Mouse (Mus musculus) forebrain, embryonic 10.5 days (tissue): ENCODE results near the gene Sst. TPM values are rescaled to one million over a fixed set of nuclear protein-coding genes. Genes with fewer than 3 reads are reported as not detected.
"Not testable (repeated sequence)": the region's sequence is repeated elsewhere in the genome, so short reads cannot be mapped to it uniquely, and the experiment has no call there.

ENCODE experiments used
- DNase-seq: peaks from one replicate; pipeline ENCODE4 v3.0.0-alpha.2; 2017; ENCODE audit warnings: low spot score; ENCODE audit errors: extremely low spot score
- H3K27ac ChIP-seq: fragments of 300-500 bp; sonication (generic); 2 replicates; pipeline ENCODE4 v1.5.1; 2016; ENCODE audit warnings: mild to moderate bottlenecking
- H3K27me3 ChIP-seq: fragments of 300-500 bp; sonication (generic); 2 replicates; pipeline ENCODE4 v1.6.1; 2016; ENCODE audit warnings: mild to moderate bottlenecking; ENCODE audit not compliant: poor library complexity, severe bottlenecking
- H3K36me3 ChIP-seq: fragments of 300-500 bp; sonication (generic); replicated peaks from 2 replicates; pipeline ENCODE4 v1.6.1; 2016; ENCODE audit warnings: mild to moderate bottlenecking, moderate library complexity
- H3K4me1 ChIP-seq: fragments of 300-500 bp; sonication (generic); 2 replicates; pipeline ENCODE4 v1.6.1; 2016
- H3K4me3 ChIP-seq: fragments of 300-500 bp; sonication (generic); 2 replicates; pipeline ENCODE4 v1.5.1; 2016; ENCODE audit warnings: mild to moderate bottlenecking, moderate library complexity
- H3K9me3 ChIP-seq: fragments of 300-500 bp; sonication (generic); 2 replicates; pipeline ENCODE4 v1.6.1; 2016; ENCODE audit warnings: mild to moderate bottlenecking, moderate library complexity
- WGBS: fragments of 180-500 bp; shearing (Covaris S2); methylation state at CpG from one replicate; pipeline ENCODE4 v1.1.7; 2016; 5-methylcytosine and 5-hydroxymethylcytosine counted together
- polyA plus RNA-seq: library from polyadenylated mRNA; unstranded; fragments of >200 nt; fragmentation: Nextera tagmentation; extraction: Ambion mirVana; gene quantifications from 2 replicates; pipeline ENCODE4 v1.2.1, GENCODE M21; 2016

The Sst gene
- polyA plus RNA-seq, 1 experiment from 2014 or later, result 0.95 TPM

GRCm38 (mm10) chr16:23908076-23909014 lies 17.6 kb upstream of the Sst start:
- H3K4me1 ChIP-seq, DNase-seq, H3K36me3 ChIP-seq, H3K4me3 ChIP-seq, H3K9me3 ChIP-seq, H3K27me3 ChIP-seq, H3K27ac ChIP-seq: not testable (repeated sequence)
- WGBS, result 88% methylated on average over 9 of the region's 9 CpGs

- not testable (repeated sequence) for H3K27ac ChIP-seq, H3K36me3 ChIP-seq, H3K9me3 ChIP-seq, DNase-seq, H3K27me3 ChIP-seq, H3K4me1 ChIP-seq, H3K4me3 ChIP-seq
- 88% methylated on average over 3 of the region's 3 CpGs for WGBS
Measured at GRCm38 (mm10) chr16:23906586-23906985, 15.8 kb upstream of the Sst start.

GRCm38 (mm10) chr16:23901411-23901810 lies 10.7 kb upstream of the Sst start:
- 88% methylated on average over 7 of the region's 7 CpGs for WGBS
- no peaks in the 10 kb centered on the region for H3K9me3 ChIP-seq
- H3K4me3 ChIP-seq, result no peak overlapping the region
- DNase-seq, result no peak
- no peaks in the 10 kb centered on the region for H3K36me3 ChIP-seq
- no peak overlapping the region for H3K27ac ChIP-seq
- peaks cover 25% of the 10 kb centered on the region for H3K27me3 ChIP-seq
- peaks cover 18% of the 10 kb centered on the region for H3K4me1 ChIP-seq

DNA sequence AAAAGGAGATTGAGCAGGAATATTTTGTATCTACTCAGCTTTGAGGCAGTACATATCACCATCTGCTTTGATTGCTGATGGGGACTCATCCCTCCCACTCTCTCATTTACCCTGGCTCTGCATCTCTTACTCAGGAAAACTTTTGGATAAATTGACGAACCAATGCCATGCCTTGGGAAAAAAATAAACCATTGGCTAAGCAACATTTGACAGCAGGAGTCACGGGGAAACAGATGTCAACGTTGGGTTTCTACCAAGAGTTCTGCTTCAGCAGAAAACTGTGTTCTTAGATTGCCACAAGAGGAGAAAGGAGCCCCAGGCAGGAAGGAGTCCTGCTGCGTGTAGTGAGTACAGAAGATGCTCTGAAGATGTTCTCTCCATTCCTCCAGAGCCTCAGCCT lies 9.3 kb upstream of the Sst start:
- peaks cover 18% of the 10 kb centered on the region for H3K4me1 ChIP-seq
- H3K4me3 ChIP-seq, result no peak overlapping the region
- no peak for DNase-seq
- H3K9me3 ChIP-seq, result no peaks in the 10 kb centered on the region
- WGBS, result 82% methylated on average over 4 of the region's 4 CpGs
- H3K27me3 ChIP-seq, result peaks cover 29% of the 10 kb centered on the region
- H3K27ac ChIP-seq, result no peak overlapping the region
- no peaks in the 10 kb centered on the region for H3K36me3 ChIP-seq

DNA sequence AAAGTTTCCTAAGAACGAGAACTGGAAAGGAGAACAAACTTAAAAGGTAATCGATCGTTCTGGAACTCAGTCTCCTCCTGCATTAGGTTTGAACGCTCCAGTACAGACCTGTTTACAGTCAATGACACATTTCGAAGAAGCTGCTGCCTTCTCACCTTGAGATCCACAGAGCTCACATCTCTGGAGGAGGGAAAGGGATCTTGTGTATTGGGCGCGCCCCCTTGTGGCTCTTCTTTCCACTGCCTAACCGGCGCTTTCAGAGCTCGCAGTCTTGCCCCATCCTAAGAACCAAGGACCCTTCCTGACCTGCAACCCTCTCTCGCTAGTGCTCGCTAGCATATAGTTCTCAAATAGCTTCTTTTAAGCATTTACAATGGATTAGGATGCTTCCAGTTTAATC lies 8.1 kb upstream of the Sst start:
- H3K27me3 ChIP-seq, result peaks cover 29% of the 10 kb centered on the region
- 15% methylated on average over 12 of the region's 12 CpGs for WGBS
- H3K36me3 ChIP-seq, result no peaks in the 10 kb centered on the region
- no peaks in the 10 kb centered on the region for H3K9me3 ChIP-seq
- H3K4me1 ChIP-seq, result peaks cover 18% of the 10 kb centered on the region
- H3K4me3 ChIP-seq, result peak overlapping the region; percentile 37; the same call in 1 of the 2 replicates
- DNase-seq, result peak; percentile 76
- H3K27ac ChIP-seq, result no peak overlapping the region

- Histone ChIP-seq H3K27ac (no peak overlapping the region), H3K27me3 (peaks cover 29% of the 10 kb centered on the region), H3K36me3 (no peaks in the 10 kb centered on the region), H3K4me3 (peak overlapping the region; percentile 37), H3K4me1 (peaks cover 18% of the 10 kb centered on the region), H3K9me3 (no peaks in the 10 kb centered on the region)
- DNase-seq, result peak; percentile 61
- 12% methylated on average over 15 of the region's 15 CpGs for WGBS
Measured at GRCm38 (mm10) chr16:23897984-23898586, 7.3 kb upstream of the Sst start.

DNA sequence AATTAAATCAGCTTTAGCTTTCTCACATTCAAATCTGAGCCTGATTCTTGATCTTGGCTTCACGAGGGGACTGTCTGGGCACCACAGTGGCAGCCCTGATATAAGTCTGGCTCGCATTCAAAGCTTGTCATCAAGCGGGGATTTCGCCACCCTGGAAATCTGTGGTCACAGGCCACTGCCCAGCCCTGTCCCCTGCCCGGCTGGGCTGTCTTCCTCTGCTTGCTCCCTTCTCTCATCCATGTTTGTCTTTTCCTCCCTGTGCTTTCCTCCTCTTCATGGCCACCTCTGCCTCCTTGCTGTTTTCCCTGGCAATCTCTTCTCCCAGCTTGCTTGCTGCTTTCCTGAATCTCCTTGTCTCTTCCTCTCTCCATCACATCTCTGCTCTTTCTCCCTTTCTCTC lies 6.7 kb upstream of the Sst start:
- 60% methylated on average over 5 of the region's 5 CpGs for WGBS
- H3K4me3 ChIP-seq, result no peak overlapping the region
- H3K27me3 ChIP-seq, result peaks cover 33% of the 10 kb centered on the region
- H3K27ac ChIP-seq, result no peak overlapping the region
- peaks cover 18% of the 10 kb centered on the region for H3K4me1 ChIP-seq
- DNase-seq, result no peak
- no peaks in the 10 kb centered on the region for H3K9me3 ChIP-seq
- no peaks in the 10 kb centered on the region for H3K36me3 ChIP-seq

GRCm38 (mm10) chr16:23895135-23895534 lies 4.4 kb upstream of the Sst start:
- Histone ChIP-seq H3K27me3 (peaks cover 56% of the 10 kb centered on the region), H3K4me1 (peaks cover 25% of the 10 kb centered on the region)
- WGBS, result 88% methylated on average over 3 of the region's 3 CpGs

GRCm38 (mm10) chr16:23890151-23890550 lies 607 bp downstream of the Sst start:
- H3K27me3 ChIP-seq, result peaks cover 36% of the 10 kb centered on the region
- peaks cover 7% of the 10 kb centered on the region; the same call in 1 of the 2 replicates for H3K4me1 ChIP-seq
- DNase-seq, result no peak
- no peak overlapping the region for H3K27ac ChIP-seq
- WGBS, result 8% methylated on average over 9 of the region's 9 CpGs
- H3K4me3 ChIP-seq, result 0 out of 2 replicates have a peak overlapping the region, but pooled peaks have one; percentile 20
- no peaks in the 10 kb centered on the region for H3K36me3 ChIP-seq
- no peaks in the 10 kb centered on the region for H3K9me3 ChIP-seq

More at GRCm38 (mm10) chr16:23895135-23895534, 4.4 kb upstream of the Sst start:
- Histone ChIP-seq H3K4me3 (no peak overlapping the region), H3K27ac (no peak overlapping the region), H3K36me3 (no peaks in the 10 kb centered on the region), H3K9me3 (no peaks in the 10 kb centered on the region)
- DNase-seq, result no peak

- no peaks in the 10 kb centered on the region for H3K9me3 ChIP-seq
- no peak overlapping the region for H3K4me3 ChIP-seq
- H3K27me3 ChIP-seq, result peaks cover 36% of the 10 kb centered on the region
- no peak for DNase-seq
- no peaks in the 10 kb centered on the region for H3K36me3 ChIP-seq
- 83% methylated on average over 10 of the region's 10 CpGs for WGBS
- H3K4me1 ChIP-seq, result peaks cover 7% of the 10 kb centered on the region; the same call in 1 of the 2 replicates
- no peak overlapping the region for H3K27ac ChIP-seq
Measured at GRCm38 (mm10) chr16:23887910-23888579, 2.7 kb downstream of the Sst start.

- Histone ChIP-seq H3K4me3 (no peak overlapping the region), H3K27ac (no peak overlapping the region), H3K9me3 (no peaks in the 10 kb centered on the region), H3K4me1 (no peaks in the 10 kb centered on the region), H3K36me3 (no peaks in the 10 kb centered on the region), H3K27me3 (peaks cover 8% of the 10 kb centered on the region)
- no peak for DNase-seq
- WGBS, result 84% methylated on average over 12 of the region's 12 CpGs
Measured at GRCm38 (mm10) chr16:23885098-23885497, 5.7 kb downstream of the Sst start.

DNA sequence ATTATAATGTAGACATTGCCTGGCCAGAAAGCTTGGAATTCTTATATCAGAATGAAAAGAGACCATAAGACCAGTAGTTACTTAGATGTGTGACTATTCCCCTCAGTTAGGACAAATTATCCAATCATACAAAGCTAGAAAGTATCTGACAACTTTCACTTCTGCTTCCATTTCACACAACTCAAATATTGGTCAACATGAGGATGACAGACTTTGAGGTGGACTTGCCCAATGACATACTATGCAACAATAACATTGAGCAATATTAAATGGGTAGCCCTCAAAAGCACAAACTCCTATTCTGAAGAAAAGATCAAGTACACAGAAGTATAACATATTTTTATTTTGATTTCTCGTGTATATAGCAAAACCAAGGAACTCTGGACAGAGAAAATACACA lies 35.5 kb downstream of the Sst start:
- no peak overlapping the region for H3K27ac ChIP-seq
- 89% methylated on average over 1 of the region's 1 CpGs for WGBS
- DNase-seq, result no peak
- H3K4me3 ChIP-seq, result no peak overlapping the region
- H3K9me3 ChIP-seq, result no peaks in the 10 kb centered on the region
- no peaks in the 10 kb centered on the region for H3K4me1 ChIP-seq
- H3K27me3 ChIP-seq, result peaks cover 2% of the 10 kb centered on the region; the same call in 1 of the 2 replicates
- H3K36me3 ChIP-seq, result no peaks in the 10 kb centered on the region

- Histone ChIP-seq H3K4me1 (no peaks in the 10 kb centered on the region), H3K36me3 (no peaks in the 10 kb centered on the region), H3K27me3 (peaks cover 40% of the 10 kb centered on the region), H3K9me3 (no peaks in the 10 kb centered on the region), H3K4me3 (no peak overlapping the region), H3K27ac (no peak overlapping the region)
- DNase-seq, result no peak
Measured at GRCm38 (mm10) chr16:23849720-23850119, 41.0 kb downstream of the Sst start.
